Mouse (Mus musculus) hematopoietic multipotent progenitor cell, adult 10-12 weeks (in vitro differentiated cells): ENCODE results near the gene Kcnd1. TPM values are rescaled to one million over a fixed set of nuclear protein-coding genes. Genes with fewer than 3 reads are reported as not detected.

Source experiments
- polyA plus RNA-seq: library from polyadenylated mRNA; stranded (reverse); fragments of >175 nt; gene quantifications from 2 replicates; pipeline ENCODE4 v1.2.3, GENCODE M21; 2012; ENCODE audit warnings: low replicate concordance

Gene Kcnd1
- 0.54 and 0.69 TPM in 2 replicates for polyA plus RNA-seq

DNA sequence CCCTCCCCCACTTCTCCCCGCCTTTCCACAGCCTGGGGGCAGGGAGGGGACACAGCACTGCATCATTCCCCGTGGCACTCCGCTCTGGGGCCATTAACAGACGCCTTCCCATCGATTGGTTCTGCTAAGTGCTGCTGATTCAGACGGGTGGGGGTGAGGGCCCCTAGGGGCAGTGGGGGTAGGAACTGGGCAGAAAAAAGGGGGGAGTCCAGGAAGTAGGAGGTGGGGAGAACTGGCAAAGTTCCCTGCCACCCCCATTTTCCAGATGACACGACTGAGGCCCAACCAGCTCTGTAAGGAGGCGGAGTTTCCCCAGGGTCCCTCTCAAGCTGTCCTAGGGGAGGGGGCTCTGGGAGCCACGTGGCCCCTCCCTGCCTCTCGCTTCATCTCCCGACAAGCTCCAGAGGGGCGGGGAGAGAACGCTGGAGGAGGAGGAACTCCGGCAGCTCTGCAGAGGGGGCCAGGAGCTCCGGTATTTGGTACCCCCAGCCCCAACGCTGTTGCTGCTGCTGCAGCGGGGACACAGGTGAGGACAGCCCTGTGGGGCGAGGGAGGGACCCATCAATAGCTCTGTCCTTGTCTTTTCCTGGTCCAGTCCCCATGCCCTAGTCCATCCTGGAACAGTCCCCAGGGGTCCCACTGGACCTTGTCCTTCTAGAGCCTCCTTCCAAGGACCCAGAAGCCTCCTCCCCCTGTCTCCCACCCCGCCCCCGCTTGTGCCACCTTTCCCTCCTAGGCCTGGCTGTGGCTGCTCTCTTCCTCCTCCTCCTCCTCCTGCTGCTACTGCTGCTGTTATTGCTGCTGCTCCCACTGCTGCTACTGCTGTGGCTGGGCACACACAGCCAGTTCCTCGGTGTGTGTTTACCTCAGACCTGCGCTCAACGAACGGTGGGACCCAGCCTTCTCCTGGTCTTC lies at the start of gene Kcnd1:
TSS of gene Kcnd1 (plus strand) at position 425 of the 915 bp plus-strand sequence.

DNA sequence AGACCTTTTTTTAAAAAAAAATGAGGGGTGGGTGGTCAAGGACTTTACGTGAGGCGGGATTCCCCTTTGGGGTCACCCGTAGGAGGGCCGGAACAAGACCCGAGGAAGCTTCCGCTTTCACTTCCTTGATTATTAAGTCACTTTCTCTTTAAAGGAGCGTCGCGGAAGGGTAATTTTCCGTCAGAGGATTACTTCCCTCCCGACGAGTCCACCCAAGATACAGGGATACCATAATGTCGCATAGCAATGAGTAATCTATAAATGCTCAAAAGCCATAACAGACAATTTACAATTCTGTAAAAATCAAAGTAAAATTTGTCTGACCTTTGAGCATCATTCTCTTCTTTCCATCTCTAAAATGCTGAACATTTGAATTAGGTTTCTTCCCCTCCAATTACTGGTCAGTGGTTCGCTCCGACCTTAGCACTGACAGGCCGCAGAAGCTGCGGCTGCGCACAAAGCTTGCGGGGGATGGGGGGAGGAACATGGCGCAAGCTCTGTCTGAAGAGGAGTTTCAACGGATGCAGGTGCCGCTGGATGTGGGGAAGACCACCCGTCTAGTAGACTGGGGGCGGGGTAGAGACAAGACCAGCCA lies 32.5 kb upstream of the Kcnd1 start, which contains the start of gene Gripap1:
TSS of gene Gripap1 (plus strand) at position 224 of the 595 bp plus-strand sequence.

DNA sequence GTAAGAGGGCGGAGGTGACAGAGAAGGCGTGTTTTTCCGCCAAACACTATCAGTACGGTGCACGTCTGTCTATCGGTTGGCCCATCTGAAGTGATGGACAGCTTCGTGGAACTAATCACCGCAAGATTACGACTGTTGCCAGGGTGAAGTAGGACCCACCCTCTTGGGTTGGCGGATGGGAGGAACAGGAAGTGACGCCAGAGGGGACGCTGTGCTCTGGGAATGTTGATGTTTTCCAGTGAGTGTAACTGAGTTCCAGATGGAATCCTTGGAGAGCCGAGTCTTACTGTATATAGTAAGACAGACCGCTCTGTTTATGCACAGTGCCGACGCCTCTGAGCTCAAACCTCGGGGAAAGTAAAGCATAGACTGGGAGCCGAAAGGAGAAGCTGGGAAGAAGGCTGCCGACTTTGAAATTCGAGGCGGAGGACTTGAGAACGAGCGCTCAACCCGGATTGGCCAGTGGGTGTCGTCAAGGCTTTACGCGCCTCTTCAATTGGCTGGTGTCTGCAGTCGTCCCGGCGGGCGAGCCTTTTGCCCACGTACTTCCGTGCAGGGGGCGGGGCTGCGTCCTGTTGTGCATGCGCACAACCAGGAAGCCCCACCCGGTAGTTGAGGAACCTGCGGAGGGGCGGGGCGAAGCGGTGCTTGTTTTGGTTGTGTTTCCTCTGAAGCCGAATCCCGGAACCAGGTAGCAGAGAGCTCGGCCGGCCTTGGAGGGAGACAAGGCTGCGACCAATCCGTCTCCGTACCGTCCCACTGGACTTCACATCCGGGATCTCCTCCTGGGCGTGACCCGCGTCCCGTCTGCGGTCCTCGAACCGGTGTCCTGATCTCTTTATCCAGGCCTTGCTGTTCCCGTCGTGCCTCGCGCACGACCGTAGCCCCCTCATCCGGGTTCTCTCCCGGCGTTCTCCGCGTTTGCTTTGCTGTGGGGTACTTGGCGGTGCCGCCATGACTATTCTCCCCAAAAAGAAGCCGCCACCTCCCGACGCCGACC lies 19.4 kb downstream of the Kcnd1 start, which contains the start of gene Otud5:
TSS of gene Otud5 (plus strand) at position 202 of the 1,000 bp plus-strand sequence.

DNA sequence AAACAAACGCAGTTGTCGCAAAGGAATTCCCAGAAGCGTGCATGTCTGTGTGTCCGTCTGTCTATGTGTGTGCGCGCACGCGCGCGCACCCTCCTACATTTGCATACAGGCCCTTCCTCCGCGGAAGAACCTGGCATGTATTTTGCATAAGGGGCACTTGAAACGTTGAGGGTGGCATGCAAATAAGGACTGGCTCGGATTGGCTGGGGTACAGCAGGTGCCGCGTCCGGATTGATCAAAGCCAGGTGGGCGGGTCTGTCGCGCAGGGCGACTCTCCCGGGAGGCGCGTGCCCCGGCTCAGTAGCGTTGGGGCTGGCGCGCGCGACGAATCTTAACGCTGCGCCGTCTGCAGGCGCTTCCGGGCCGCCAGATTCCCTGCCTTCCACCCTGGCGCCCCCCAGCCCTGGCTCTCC lies 55.9 kb downstream of the Kcnd1 start, which contains the start of gene Pim2:
TSS of gene Pim2 (plus strand) at position 256 of the 413 bp plus-strand sequence.

DNA sequence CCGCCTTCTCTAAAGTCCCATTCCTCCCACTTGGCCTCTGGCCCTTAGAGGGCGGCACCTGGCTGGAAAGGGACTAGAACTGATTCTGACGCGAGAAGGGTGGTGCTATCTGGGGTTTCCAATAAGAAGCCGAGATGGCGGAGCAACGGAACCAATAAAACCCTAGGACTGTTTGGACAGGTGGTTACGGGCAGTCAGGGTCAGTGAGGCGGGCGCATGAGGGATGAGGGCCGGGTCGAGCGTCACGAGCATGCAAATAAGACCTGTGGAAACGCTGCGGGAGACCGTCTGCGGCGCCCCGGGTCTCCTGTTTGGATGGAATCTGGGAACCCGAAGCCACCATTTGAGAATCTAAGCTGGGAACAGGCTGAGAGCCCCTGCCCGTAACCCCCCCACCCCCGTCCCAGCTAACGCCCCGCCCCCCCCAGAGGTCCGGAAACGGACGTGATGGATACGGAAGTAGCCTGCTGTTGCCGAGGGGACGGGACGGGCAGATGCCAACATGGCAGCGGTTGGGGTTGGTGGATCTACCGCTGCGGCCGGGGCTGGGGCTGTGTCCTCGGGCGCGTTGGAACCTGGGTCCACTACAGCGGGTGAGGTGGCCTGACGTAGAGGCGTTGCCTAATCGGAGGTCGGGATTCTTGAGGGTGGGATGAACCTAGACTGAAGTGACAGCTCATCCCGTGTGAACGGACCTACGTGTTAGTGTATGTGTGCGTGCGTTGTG lies 61.9 kb downstream of the Kcnd1 start, which contains the start of gene Slc35a2:
TSS of gene Slc35a2 (plus strand) at position 188 of the 727 bp plus-strand sequence.

Other genes starting within 250 kb of the Kcnd1 start
- 53.4 and 130 TPM in 2 replicates for gene Foxp3, start 248.6 kb upstream of the Kcnd1 start, polyA plus RNA-seq
- gene Ppp1r3f, start 248.0 kb upstream of the Kcnd1 start, polyA plus RNA-seq = 4.5 and 7.5 TPM in 2 replicates
- gene Ccdc22, start 216.8 kb upstream of the Kcnd1 start, polyA plus RNA-seq = 15.7 and 23.4 TPM in 2 replicates
- gene Cacna1f, start 215.2 kb upstream of the Kcnd1 start, polyA plus RNA-seq = 0.06 TPM in 1 of 2 replicates, not detected in the other
- 1.3 and 1.4 TPM in 2 replicates for gene Syp, start 183.8 kb upstream of the Kcnd1 start, polyA plus RNA-seq
- gene Prickle3, start 165.0 kb upstream of the Kcnd1 start, polyA plus RNA-seq = 46.7 and 115 TPM in 2 replicates
- gene Plp2, start 150.9 kb upstream of the Kcnd1 start, polyA plus RNA-seq = 101 and 137 TPM in 2 replicates
- gene Magix, start 141.0 kb upstream of the Kcnd1 start, polyA plus RNA-seq = 0.09 TPM in 1 of 2 replicates, not detected in the other
- gene Gpkow, start 125.2 kb upstream of the Kcnd1 start, polyA plus RNA-seq = 3.7 and 10.8 TPM in 2 replicates
- gene Wdr45, start 108.0 kb upstream of the Kcnd1 start, polyA plus RNA-seq = 23.1 and 43.2 TPM in 2 replicates
- gene Gm45208, start 100.0 kb upstream of the Kcnd1 start, polyA plus RNA-seq = 6.3 and 11.1 TPM in 2 replicates
- 15.7 and 22.6 TPM in 2 replicates for gene Praf2, start 93.8 kb upstream of the Kcnd1 start, polyA plus RNA-seq
- gene Ccdc120, start 71.4 kb upstream of the Kcnd1 start, polyA plus RNA-seq = 0.70 and 1.6 TPM in 2 replicates
- 51.6 and 59.4 TPM in 2 replicates for gene Tfe3, start 59.7 kb upstream of the Kcnd1 start, polyA plus RNA-seq
- 58.1 and 71.9 TPM in 2 replicates for gene Gripap1, start 32.5 kb upstream of the Kcnd1 start, polyA plus RNA-seq
- 142 and 149 TPM in 2 replicates for gene Otud5, start 19.1 kb downstream of the Kcnd1 start, polyA plus RNA-seq
- 101 and 151 TPM in 2 replicates for gene Pim2, start 56.0 kb downstream of the Kcnd1 start, polyA plus RNA-seq
- gene Slc35a2, start 61.7 kb downstream of the Kcnd1 start, polyA plus RNA-seq = 57.9 and 67.5 TPM in 2 replicates
- 178 and 313 TPM in 2 replicates for gene Pqbp1, start 77.0 kb downstream of the Kcnd1 start, polyA plus RNA-seq
- gene Timm17b, start 77.1 kb downstream of the Kcnd1 start, polyA plus RNA-seq = 40.0 and 104 TPM in 2 replicates
- gene Gm10491, start 85.5 kb downstream of the Kcnd1 start, polyA plus RNA-seq = not detected in 2 replicates
- not detected in 2 replicates for gene Gm10490, start 87.3 kb downstream of the Kcnd1 start, polyA plus RNA-seq
- 0.27 TPM in 1 of 2 replicates, not detected in the other for gene Pcsk1n, start 97.5 kb downstream of the Kcnd1 start, polyA plus RNA-seq
- not detected in 2 replicates for gene Eras, start 106.3 kb downstream of the Kcnd1 start, polyA plus RNA-seq
- gene Hdac6, start 125.6 kb downstream of the Kcnd1 start, polyA plus RNA-seq = 10.1 and 14.4 TPM in 2 replicates
- gene Gata1, start 155.8 kb downstream of the Kcnd1 start, polyA plus RNA-seq = 2.1 and 24.9 TPM in 2 replicates
- not detected in 2 replicates for gene Glod5, start 196.2 kb downstream of the Kcnd1 start, polyA plus RNA-seq